7 mouse cellular contexts compared by ENCODE assay signal in genomic region chr1:83811162-83811561, GRCm38 (mm10).
DNase-seq lines count a peak whose midpoint lies in the region; ATAC-seq and TF ChIP-seq lines count a peak whose summit lies in the region.
"Not testable (repeated sequence)": the region's sequence is repeated elsewhere in the genome, so short reads cannot be mapped to it uniquely, and the experiment has no call there.

No protein-coding gene starts in this region.

- intact Hi-C loops in left cerebral cortex, adult 2 months (cut with DNase I), result not testable (repeated sequence)

- H3K9ac ChIP-seq in ES-E14 (ENCODE audit: insufficient read depth, low read depth, low read length, poor library complexity, severe bottlenecking); hindbrain, embryonic 11.5 days (ENCODE audit: low read depth, low read length); lung, postnatal 0 days (replicated peaks; ENCODE audit: low read depth): not testable (repeated sequence)

- in situ Hi-C loops in ES-E14 (cut with MboI; ENCODE audit: low sequenced_read_pairs in 2 of 2, unreplicated experiment in 2 of 2), result not testable (repeated sequence)

- not testable (repeated sequence) for TF ChIP-seq EP300 in lung, postnatal 0 days (IDR thresholded peaks at IDR 0.05)

- H3K4me2 ChIP-seq in hindbrain, embryonic 11.5 days (replicated peaks; ENCODE audit: low read depth, low read length); lung, postnatal 0 days (replicated peaks; ENCODE audit: low read depth, low read length): not testable (repeated sequence)

- not testable (repeated sequence) for H3K36me3 ChIP-seq in ES-E14 (ENCODE audit: control insufficient read depth, insufficient read depth, low read length, poor library complexity, severe bottlenecking); hindbrain, embryonic 11.5 days (ENCODE audit: control insufficient read depth, insufficient read depth, low read length); lung, postnatal 0 days (ENCODE audit: insufficient read depth, low read length)

- not testable (repeated sequence) for ATAC-seq in hindbrain, embryonic 11.5 days (ENCODE audit: low FRiP score); lung, postnatal 0 days

- H3K4me3 ChIP-seq in ES-E14 (ENCODE audit: insufficient read depth in 1 of 2, low read depth in 1 of 2, low read length in 2 of 2, poor library complexity in 1 of 2, severe bottlenecking in 1 of 2); embryonic fibroblast, embryonic 13.5 days (ENCODE audit: insufficient read depth, low read length); hindbrain, embryonic 11.5 days (ENCODE audit: low read depth, low read length); left cerebral cortex, adult 2 months; lung, postnatal 0 days (ENCODE audit: low read depth, low read length): not testable (repeated sequence)

- WGBS in hindbrain, embryonic 11.5 days, result 44% methylated on average over 5 of the region's 6 CpGs
- 36% methylated on average over 5 of the region's 6 CpGs for WGBS in lung, postnatal 0 days

- H3K9me3 ChIP-seq in ES-E14 (ENCODE audit: control insufficient read depth, insufficient read depth, low read depth, low read length); hindbrain, embryonic 11.5 days (ENCODE audit: control insufficient read depth, low read length); lung, postnatal 0 days (ENCODE audit: low read length): not testable (repeated sequence)

- TF ChIP-seq CTCF in brain, embryonic 14.5 days (IDR thresholded peaks at IDR 0.05; ENCODE audit: borderline replicate concordance, extremely low read depth, insufficient read depth, insufficient read length), result peak; percentile 52; the same call in 1 of the 2 replicates
- peak; percentile 35; the same call in 1 of the 2 replicates for TF ChIP-seq CTCF in embryonic fibroblast, embryonic 13.5 days (IDR thresholded peaks at IDR 0.05; ENCODE audit: borderline replicate concordance, insufficient read depth, low read length)
- TF ChIP-seq CTCF in left cerebral cortex, adult 2 months (IDR thresholded peaks at IDR 0.05), result peak; percentile 30
- TF ChIP-seq CTCF in lung, postnatal 0 days (IDR thresholded peaks at IDR 0.05), result peak; percentile 53

- not testable (repeated sequence) for H3K4me1 ChIP-seq in ES-E14 (ENCODE audit: control insufficient read depth in 2 of 2, insufficient read depth in 2 of 2, low read length in 2 of 2, poor library complexity in 1 of 2); embryonic fibroblast, embryonic 13.5 days (ENCODE audit: control insufficient read depth, insufficient read depth, low read length); hindbrain, embryonic 11.5 days (replicated peaks; ENCODE audit: control insufficient read depth, insufficient read depth, low read length); lung, postnatal 0 days (ENCODE audit: insufficient read depth, low read depth, low read length)

- not testable (repeated sequence) for TF ChIP-seq POLR2A in brain, embryonic 14.5 days (IDR thresholded peaks at IDR 0.05; ENCODE audit: borderline replicate concordance, extremely low read depth, insufficient read depth, insufficient read length, poor library complexity, severe bottlenecking); embryonic fibroblast, embryonic 13.5 days (IDR thresholded peaks at IDR 0.05; ENCODE audit: low read depth, low read length)

- peak; percentile 68 for DNase-seq in ES-E14 (ENCODE audit: low read depth, low spot score)
- not testable (repeated sequence) for DNase-seq in brain, embryonic 14.5 days (ENCODE audit: low read depth); left cerebral cortex, adult 2 months (ENCODE audit: extremely low spot score in 1 of 2, low spot score in 2 of 2); lung, postnatal 0 days (ENCODE audit: low spot score)
- DNase-seq in hindbrain, embryonic 11.5 days (ENCODE audit: low spot score), result peak; percentile 42
- DNase-seq in right cerebral cortex, postnatal 4 days, result peak; percentile 4

- not testable (repeated sequence) for H3K27ac ChIP-seq in ES-E14 (ENCODE audit: insufficient read depth, low read depth, low read length, poor library complexity, severe bottlenecking); embryonic fibroblast, embryonic 13.5 days (ENCODE audit: insufficient read depth, low read length); hindbrain, embryonic 11.5 days (ENCODE audit: low read depth, low read length); left cerebral cortex, adult 2 months; lung, postnatal 0 days (ENCODE audit: low read length)

- not testable (repeated sequence) for H3K27me3 ChIP-seq in hindbrain, embryonic 11.5 days (ENCODE audit: control insufficient read depth, insufficient read depth, low read length); lung, postnatal 0 days (replicated peaks; ENCODE audit: insufficient read depth, low read length)

TF ChIP-seq in ES-E14, 5 proteins besides CTCF, POLR2A, EP300 and RAD21:
- TF ChIP-seq ZC3H11A (IDR thresholded peaks at IDR 0.05; ENCODE audit: borderline replicate concordance, low read depth, low read length), result peak; percentile 52; the same call in 1 of the 2 replicates
